Mouse (Mus musculus) ZHBTc4 (cell line): ENCODE data around the gene Fam129b.

Experiments used
- DNase-seq: peaks from one replicate; pipeline ENCODE4 v3.0.0-alpha.2; 2011; ENCODE audit warnings: low read depth, low spot score

The Fam129b gene

GRCm38 (mm10) chr2:32923551-32924250 lies 47.8 kb downstream of the Fam129b start:
- DNase-seq: no peak

GRCm38 (mm10) chr2:32924306-32924844 lies 48.5 kb downstream of the Fam129b start:
- peak; percentile 79 for DNase-seq

- DNase-seq: no peak
Measured at GRCm38 (mm10) chr2:32926330-32927075, 50.6 kb downstream of the Fam129b start.

- no peak for DNase-seq
Measured at GRCm38 (mm10) chr2:32927624-32928234, 51.8 kb downstream of the Fam129b start.

DNA sequence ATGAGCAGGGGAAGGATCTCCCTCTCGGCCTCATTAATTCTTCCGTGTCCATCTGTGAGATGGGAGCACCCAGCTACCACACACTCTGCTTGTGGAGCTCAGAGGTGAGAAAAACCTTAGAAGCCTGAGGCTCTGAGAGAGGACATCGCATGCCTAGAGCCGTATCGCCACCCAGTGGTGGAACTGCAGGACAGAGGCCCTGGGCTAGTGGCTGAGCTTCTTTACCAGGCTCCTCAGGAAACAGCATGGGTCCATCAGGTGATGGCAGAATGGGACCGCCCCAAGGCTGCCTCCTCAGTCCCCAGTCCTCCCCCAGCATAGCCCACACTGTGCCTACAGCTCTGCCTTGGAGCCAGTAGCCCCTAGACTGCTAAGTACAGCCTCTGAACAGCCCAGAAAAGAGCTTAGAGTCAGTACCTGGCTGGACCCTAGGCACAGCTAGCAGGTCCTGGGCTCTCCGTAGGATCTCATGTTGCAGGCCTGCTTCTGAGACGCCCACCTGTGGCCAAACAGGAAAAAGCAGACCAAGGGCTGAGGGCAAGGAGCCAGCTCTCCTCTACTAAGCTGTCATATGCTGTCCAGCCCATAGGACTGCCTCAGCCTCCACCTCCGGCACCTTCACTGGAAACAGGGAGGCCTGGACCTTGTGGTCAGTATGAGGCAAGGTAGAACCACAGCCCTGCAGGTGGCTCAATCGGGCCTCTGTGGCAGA lies 52.5 kb downstream of the Fam129b start:
- peak; percentile 92 for DNase-seq

DNA sequence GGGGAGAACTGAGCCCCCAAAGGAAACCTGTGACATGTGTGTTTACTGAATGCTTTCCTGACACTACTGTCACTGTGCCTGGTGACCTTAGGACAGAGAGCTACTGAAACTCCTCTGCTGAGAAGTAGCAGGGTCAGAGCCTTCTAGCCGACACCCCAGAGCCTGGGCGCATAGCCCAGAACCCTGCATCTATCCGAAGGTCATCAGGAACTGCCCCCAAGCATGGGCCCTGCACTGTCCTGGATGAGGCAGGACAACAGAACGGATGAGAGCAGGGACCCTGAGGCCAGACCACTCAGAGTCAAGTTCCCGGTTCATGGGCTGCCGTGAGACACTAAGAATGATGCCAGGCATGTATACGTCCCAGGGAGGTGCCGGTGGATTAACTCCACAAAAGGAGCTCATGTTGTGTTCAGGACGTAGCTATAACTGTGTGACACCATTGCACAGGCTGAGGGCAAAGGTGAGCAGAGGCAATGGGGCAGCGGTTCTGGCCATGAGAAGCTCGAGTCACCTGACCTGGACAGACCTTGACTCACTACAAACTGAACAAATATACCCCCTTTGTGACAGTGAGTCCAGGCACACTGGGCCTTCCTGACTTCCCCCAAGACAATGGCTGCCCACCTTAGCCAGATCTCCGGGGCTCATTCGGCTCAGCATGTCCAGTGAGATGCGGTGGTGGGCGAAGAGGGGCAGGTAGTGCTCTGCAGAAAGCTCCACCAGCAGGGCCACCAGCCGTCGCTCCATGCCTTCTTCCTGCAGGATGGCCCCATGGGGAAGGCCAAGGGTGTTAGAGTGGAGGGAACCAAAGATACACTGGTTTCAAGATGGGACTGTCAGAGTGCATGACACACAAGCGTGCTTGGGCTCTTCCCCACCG lies 53.3 kb downstream of the Fam129b start:
- DNase-seq: no peak

- DNase-seq: peak; percentile 85
Measured at GRCm38 (mm10) chr2:32931730-32932129, 55.8 kb downstream of the Fam129b start.

DNA sequence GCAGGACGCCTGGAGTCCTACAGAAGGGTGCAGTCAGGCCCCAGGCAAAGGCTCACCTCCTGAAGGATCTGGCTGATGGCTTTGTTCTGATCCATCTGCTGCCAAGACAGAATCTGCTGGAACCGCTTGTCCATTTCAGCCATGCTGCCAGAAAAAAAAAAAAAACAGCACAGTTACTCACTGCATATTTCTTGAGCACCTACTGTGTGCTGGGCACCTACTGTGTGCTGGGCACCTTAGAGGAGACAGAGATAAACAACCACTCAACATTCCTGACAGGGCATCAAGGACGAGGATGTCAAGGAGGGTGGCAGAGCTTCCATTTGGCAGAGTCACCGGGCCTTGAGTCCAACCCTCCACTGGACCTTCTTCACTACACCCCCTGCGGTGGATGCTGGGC lies 62.8 kb downstream of the Fam129b start:
- no peak for DNase-seq

DNA sequence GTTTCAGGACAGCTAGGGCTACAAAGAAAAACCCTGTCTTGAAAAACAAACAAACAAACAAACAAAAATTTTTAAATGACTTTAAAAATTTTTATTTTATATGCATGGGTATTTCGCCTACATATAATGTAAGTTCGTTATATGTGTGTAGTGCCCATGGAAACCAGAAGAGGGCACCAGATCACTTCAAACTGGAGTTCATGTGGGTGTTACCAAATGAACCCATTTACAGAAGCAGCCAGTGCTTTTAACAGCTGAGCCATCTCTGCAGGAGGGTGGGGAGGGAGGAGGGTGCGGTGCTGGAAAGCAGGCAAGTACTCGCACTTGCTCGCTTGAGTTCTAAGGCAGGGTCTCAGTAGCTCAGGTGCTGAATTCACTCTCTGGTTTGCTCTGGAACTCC lies 63.5 kb downstream of the Fam129b start:
- DNase-seq: peak; percentile 97

DNA sequence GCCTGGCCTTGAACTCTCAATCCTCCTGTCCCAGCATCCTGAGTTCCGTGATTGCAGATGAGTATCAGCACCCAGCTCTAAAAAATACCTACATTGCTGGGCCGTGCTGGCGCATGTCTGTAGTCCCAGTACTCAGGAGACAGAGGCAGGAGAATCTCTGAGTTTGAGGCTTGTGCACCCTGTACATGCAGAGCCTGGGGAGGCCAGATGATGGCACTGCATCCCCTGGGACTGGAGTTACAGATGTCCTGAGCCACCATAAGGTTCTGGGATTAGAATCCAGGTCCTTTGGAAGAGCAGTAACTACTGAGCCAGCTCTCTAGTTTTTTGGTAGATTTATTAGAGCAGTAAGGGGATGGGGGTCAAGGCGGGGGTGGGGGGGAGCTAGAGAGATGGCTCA lies 64.6 kb downstream of the Fam129b start:
- peak; percentile 74 for DNase-seq

GRCm38 (mm10) chr2:32947454-32947853 lies 71.5 kb downstream of the Fam129b start:
- DNase-seq: no peak

GRCm38 (mm10) chr2:32954581-32954980 lies 78.7 kb downstream of the Fam129b start:
- DNase-seq: peak; percentile 84

GRCm38 (mm10) chr2:32957344-32957743 lies 81.4 kb downstream of the Fam129b start:
- peak; percentile 72 for DNase-seq

GRCm38 (mm10) chr2:32960273-32960672 lies 84.4 kb downstream of the Fam129b start:
- DNase-seq: no peak

- DNase-seq: peak; percentile 94
Measured at GRCm38 (mm10) chr2:32961192-32961995, 85.5 kb downstream of the Fam129b start, which contains the start of the genes Rpl12 and Lrsam1. Gene Rpl12, plus strand, starts transcription at chr2:32961559. Gene Lrsam1, minus strand, starts transcription at chr2:32961614.

GRCm38 (mm10) chr2:32962062-32962874 lies 86.4 kb downstream of the Fam129b start:
- peak; percentile 67 for DNase-seq

GRCm38 (mm10) chr2:32962875-32963220 lies 86.9 kb downstream of the Fam129b start:
- peak; percentile 54 for DNase-seq

GRCm38 (mm10) chr2:32963544-32963943 lies 87.6 kb downstream of the Fam129b start:
- peak; percentile 50 for DNase-seq

GRCm38 (mm10) chr2:32963981-32964380 lies 88.1 kb downstream of the Fam129b start:
- DNase-seq: peak; percentile 78
